Mouse (Mus musculus): Measurements from ENCODE around the gene Tlr8. TPM values are rescaled to one million over a fixed set of nuclear protein-coding genes. Genes with fewer than 3 reads are reported as not detected.
A peak's percentile ranks its signal among the peaks of the same experiment; 100 is the strongest.

Gene Tlr8
- polyA plus RNA-seq, 1 experiment from 2014 or later: 0.17 TPM

DNA sequence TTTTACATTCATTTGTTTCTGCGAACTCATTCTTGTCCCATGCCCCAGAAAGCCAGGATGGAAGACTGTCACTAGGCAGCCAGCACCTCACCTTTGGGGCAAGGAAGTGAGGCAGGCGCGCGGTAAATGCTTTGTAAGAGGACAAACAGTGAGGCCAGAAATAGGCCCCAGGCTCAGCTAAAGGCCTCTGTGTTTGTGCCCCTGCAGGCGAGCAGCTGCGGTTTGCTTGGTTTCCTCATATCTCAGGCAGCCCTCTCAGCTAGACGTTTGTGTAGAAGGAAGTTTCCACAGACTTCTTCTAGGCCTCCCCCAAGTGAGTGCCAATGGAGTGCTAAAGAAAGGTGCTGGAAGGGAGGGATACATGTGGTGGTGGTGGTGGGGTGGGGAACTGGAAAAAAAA, 37.0 kb downstream of the Tlr8 start:
- H3K4me1 ChIP-seq: no peaks in the 10 kb centered on the region
- no peak for ATAC-seq (replicated peaks; ENCODE audit: low FRiP score)
- H3K36me3 ChIP-seq: no peaks in the 10 kb centered on the region
- H3K27ac ChIP-seq: no peak overlapping the region
- no peaks in the 10 kb centered on the region for H3K9me3 ChIP-seq (replicated peaks)
- H3K9ac ChIP-seq: no peak overlapping the region
- no peak overlapping the region for H3K4me2 ChIP-seq
- peaks cover 12% of the 10 kb centered on the region for H3K27me3 ChIP-seq
- WGBS: 82% methylated on average over 7 of the region's 7 CpGs
- H3K4me3 ChIP-seq (replicated peaks): no peak overlapping the region

DNA sequence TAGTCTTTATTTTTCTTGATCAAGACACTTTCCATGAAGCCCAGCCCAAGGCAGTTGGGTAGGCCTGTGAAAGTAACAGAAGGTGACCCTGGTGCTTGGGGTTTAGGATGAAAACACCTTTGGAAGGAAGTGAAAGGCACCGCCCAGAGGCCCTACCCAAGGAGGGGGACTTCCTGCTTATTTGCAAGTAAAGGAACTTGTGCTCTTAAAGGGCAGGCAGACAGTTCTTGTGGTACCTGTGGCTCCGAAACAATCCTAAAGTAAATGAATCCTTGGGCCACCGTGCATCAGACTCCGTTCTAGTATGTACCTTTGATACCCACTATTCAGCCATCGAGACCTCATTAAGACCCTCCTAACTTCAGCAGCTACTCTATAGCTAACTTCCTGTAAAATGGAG, 37.6 kb downstream of the Tlr8 start:
- Histone ChIP-seq H3K27me3 (0 out of 2 replicates have a peak, but pooled peaks cover 7% of the 10 kb centered on the region), H3K27ac (no peak overlapping the region), H3K9ac (no peak overlapping the region), H3K4me3 (replicated peaks) (no peak overlapping the region), H3K4me1 (no peaks in the 10 kb centered on the region), H3K4me2 (no peak overlapping the region), H3K36me3 (no peaks in the 10 kb centered on the region), H3K9me3 (replicated peaks) (no peaks in the 10 kb centered on the region)
- 85% methylated on average over 5 of the region's 5 CpGs for WGBS
- no peak for ATAC-seq (replicated peaks; ENCODE audit: low FRiP score)

DNA sequence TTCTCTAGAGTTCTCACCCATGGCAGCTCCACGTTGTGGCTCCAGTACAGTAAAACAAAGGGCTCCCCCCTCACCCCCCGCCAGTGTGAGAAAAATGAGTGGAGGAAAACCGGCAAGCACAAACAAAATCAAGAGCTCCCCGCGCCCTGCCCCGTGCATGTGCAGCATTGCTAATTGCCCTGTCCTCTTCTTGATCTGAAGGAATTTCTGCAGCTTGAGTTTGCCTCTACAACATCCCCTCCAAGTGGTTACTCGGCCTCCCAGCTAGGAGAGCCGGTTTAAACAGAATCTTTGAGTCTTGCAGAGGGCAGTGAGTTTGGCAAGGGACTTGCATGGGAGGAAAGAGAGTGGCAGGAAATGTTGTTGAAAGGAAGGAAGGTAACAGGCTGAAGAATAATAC, 51.4 kb downstream of the Tlr8 start:
- peaks cover 36% of the 10 kb centered on the region for H3K27me3 ChIP-seq
- no peak overlapping the region for H3K27ac ChIP-seq
- H3K4me2 ChIP-seq: peak overlapping the region; percentile 21; the same call in 1 of the 2 replicates
- no peak overlapping the region for H3K4me3 ChIP-seq (replicated peaks)
- H3K4me1 ChIP-seq: peaks cover 3% of the 10 kb centered on the region; the same call in 1 of the 2 replicates
- peak; percentile 58; the same call in 1 of the 2 replicates for ATAC-seq (replicated peaks; ENCODE audit: low FRiP score)
- H3K9ac ChIP-seq: no peak overlapping the region
- H3K9me3 ChIP-seq (replicated peaks): no peaks in the 10 kb centered on the region
- WGBS: 31% methylated on average over 8 of the region's 8 CpGs
- H3K36me3 ChIP-seq: no peaks in the 10 kb centered on the region

DNA sequence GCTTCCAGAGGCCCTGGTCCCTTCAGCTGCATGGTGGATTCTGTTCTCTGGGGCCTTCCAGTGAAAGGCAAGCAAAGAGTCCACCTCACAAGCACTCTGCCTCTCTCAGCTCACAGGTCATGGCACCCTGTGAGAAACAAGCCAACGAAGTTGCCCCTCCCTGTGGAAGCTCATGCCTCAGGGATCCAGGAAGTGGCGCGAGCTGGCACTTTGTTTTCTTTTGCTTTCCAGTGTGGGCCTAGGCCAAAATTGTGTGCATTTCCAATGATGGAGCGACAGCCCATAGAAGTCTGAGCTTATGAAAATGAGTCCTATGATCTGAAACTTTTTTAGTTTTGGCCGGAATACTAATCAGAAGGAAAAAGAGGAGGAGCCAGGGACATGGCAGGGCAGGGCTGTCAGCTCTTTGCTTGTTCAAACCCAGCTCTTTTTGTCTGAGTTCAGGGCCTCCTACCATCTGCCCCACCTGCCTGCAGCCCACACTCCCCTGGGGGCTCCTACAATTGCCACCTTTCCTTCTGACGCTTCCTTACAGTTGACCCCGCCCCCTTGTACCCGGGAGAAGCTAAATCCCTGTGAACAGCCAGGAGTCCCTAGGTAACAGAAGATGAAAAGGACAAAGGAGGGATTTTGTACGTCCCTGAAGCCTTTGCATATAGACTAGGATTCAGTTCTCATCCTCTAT, 52.1 kb downstream of the Tlr8 start:
- Histone ChIP-seq H3K9ac (no peak overlapping the region), H3K4me3 (replicated peaks) (no peak overlapping the region), H3K4me1 (peaks cover 3% of the 10 kb centered on the region; the same call in 1 of the 2 replicates), H3K27me3 (peaks cover 39% of the 10 kb centered on the region), H3K9me3 (replicated peaks) (no peaks in the 10 kb centered on the region), H3K36me3 (no peaks in the 10 kb centered on the region), H3K4me2 (peak overlapping the region; percentile 21; the same call in 1 of the 2 replicates), H3K27ac (no peak overlapping the region)
- WGBS: 47% methylated on average over 9 of the region's 9 CpGs
- no peak for ATAC-seq (replicated peaks; ENCODE audit: low FRiP score)

DNA sequence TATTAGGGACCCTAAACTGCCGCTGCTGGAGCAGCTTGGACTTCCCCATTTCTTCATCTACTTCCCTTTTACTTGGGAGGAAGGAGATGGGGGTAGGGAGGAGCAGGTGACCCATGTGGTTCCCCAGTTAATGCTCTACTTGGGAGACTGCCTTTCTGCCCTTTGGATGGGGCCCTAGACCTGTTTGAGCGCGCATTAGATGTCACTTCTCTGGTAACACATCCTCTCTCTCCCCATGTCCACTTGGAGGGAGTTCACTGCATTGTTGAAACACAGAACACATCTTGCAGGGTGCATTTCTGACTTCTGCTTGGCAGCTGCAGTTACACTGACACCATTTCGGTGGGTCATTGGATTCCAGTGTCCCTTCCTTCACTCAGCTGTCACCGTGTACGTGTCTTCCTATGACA, 53.8 kb downstream of the Tlr8 start:
- ATAC-seq (replicated peaks; ENCODE audit: low FRiP score): 0 out of 2 replicates have a peak, but pooled peaks have one; percentile 37
- Histone ChIP-seq H3K36me3 (no peaks in the 10 kb centered on the region), H3K9ac (no peak overlapping the region), H3K4me1 (peaks cover 3% of the 10 kb centered on the region; the same call in 1 of the 2 replicates), H3K4me3 (replicated peaks) (no peak overlapping the region), H3K9me3 (replicated peaks) (no peaks in the 10 kb centered on the region), H3K27ac (no peak overlapping the region), H3K27me3 (peaks cover 52% of the 10 kb centered on the region), H3K4me2 (peak overlapping the region; percentile 57)
- WGBS: 46% methylated on average over 6 of the region's 6 CpGs

DNA sequence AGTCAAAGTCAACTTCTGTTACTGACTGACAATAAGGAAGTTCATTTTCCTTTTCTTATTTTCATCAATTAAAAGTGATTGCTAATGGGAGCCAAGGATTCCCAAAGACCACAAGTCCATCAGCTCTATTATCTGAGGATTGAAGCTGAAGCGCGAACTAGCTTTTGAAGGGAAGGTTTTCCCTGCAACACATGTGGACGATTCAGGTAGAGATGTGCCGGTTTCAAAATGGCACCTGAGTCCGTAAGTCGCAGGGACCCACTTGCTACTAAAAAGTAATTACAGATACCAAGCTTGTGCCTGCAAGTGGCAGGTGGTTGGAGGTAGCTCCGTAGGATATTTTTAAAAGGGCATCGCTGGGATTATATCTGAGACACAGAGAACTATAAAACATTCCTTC, 54.3 kb downstream of the Tlr8 start:
- Histone ChIP-seq H3K36me3 (no peaks in the 10 kb centered on the region), H3K4me2 (peak overlapping the region; percentile 57), H3K27me3 (peaks cover 57% of the 10 kb centered on the region), H3K9ac (no peak overlapping the region), H3K27ac (no peak overlapping the region), H3K9me3 (replicated peaks) (no peaks in the 10 kb centered on the region), H3K4me3 (replicated peaks) (peak overlapping the region; percentile 56; the same call in 1 of the 2 replicates), H3K4me1 (peaks cover 3% of the 10 kb centered on the region; the same call in 1 of the 2 replicates)
- no peak for ATAC-seq (replicated peaks; ENCODE audit: low FRiP score)
- 64% methylated on average over 8 of the region's 8 CpGs for WGBS

DNA sequence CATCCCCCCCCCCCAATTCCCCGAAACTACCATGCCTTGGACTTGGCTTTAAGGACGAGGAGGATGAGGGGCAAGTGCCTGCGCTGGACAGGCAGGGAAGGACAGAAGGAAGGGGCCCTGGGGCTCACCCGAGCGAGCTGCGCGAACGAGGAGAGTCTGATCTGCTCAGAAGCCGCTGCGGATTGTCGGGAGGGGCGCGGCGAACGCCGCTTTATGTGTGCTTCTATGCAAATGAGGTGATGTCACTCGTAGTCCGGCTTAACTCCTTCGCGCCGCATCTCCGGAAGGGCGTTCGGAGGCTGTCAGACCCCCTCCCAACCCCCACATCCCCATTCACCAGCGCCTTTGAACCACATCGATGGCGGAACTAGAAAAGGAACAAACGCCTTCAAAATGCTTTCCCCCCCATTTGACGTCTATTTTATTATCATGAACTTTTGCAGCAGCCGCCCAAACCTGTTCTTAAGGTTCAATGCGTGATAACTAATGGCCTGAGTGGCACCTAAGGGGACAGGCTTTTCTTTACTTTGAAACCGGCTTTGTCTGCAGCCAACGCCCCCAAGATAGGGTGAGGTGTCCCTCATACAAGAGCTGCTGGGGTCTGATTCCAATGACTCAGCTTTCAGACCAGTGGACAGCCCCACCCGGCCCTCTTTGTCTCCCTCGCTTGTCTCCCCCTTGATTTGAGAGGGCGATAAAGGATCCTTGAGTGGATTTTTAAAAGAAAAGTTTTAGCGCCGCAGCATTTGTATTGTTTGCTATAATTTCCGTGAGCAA, 55.0 kb downstream of the Tlr8 start, which contains the start of gene Tmsb4x:
Gene Tmsb4x, minus strand, starts transcription at position 338 of the 777 bp plus-strand sequence.
- WGBS: 22% methylated on average over 39 of the region's 39 CpGs
- Histone ChIP-seq H3K27me3 (peaks cover 64% of the 10 kb centered on the region), H3K9ac (peak within 1 kb of the TSS; percentile 56), H3K27ac (peak within 1 kb of the TSS; percentile 82), H3K9me3 (replicated peaks) (no peaks in the 10 kb centered on the region), H3K4me1 (peaks cover 3% of the 10 kb centered on the region; the same call in 1 of the 2 replicates), H3K36me3 (no peaks in the 10 kb centered on the region), H3K4me3 (replicated peaks) (peak within 1 kb of the TSS; percentile 56), H3K4me2 (peak within 1 kb of the TSS; percentile 57)
- peak; percentile 89 for ATAC-seq (replicated peaks; ENCODE audit: low FRiP score)

DNA sequence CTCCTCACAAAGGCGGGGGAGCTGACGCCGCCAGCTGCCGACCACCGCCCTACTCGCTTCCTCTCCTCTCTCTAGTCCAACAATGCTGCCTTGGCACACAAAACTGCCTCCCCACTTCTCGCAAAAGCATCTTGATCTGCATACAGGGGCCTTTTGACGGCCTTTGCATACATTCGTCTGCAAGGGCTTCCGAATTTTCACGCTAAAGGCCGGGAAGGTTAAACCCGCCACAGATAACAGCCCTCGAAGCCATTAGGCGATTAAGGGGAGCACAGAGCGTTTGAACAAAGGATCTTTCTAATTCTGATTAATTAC, 55.7 kb downstream of the Tlr8 start:
- peak overlapping the region; percentile 56 for H3K4me3 ChIP-seq (replicated peaks)
- H3K27me3 ChIP-seq: peaks cover 66% of the 10 kb centered on the region
- WGBS: 21% methylated on average over 16 of the region's 16 CpGs
- peak overlapping the region; percentile 56 for H3K9ac ChIP-seq
- peaks cover 3% of the 10 kb centered on the region; the same call in 1 of the 2 replicates for H3K4me1 ChIP-seq
- H3K36me3 ChIP-seq: no peaks in the 10 kb centered on the region
- H3K4me2 ChIP-seq: peak overlapping the region; percentile 57
- no peak for ATAC-seq (replicated peaks; ENCODE audit: low FRiP score)
- no peaks in the 10 kb centered on the region for H3K9me3 ChIP-seq (replicated peaks)
- H3K27ac ChIP-seq: peak overlapping the region; percentile 82

DNA sequence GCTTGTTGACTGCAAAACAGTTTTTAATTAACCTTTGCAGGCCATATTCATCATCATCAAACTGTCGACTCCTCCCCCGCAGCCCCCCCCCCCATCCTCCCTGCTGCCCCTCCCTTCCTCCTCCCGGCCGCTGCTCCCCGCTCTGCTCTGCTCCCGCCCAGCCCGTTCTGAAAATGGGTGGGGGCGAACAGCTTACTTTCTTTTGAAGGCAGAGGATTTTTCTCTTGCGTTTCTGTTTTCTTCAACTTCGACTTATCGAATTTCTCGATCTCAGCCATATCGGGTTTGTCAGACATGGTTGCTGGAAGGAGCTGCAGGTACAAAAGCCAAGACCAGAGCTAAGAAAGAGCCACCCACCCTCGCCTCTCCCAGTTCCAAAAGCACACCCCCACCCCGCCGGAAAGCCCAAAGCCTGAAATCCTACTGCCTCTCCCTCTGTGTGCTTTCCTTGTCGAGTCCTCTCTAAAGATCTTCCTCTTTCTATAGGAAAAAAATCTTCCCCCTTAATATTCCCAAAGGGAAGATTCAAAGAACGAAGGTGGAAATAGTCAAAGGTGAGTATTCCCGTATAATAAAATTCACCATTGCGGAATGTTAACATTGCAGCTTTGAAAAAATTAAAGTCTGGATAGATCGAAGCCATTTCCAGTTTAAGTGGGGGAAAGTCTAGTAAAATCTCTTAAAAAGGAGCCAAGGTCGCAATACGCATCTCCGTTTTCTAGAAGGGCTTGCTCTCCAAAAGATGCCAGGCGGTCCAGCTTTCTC, 56.2 kb downstream of the Tlr8 start:
- no peak for ATAC-seq (replicated peaks; ENCODE audit: low FRiP score)
- peak overlapping the region; percentile 82 for H3K27ac ChIP-seq
- peak overlapping the region; percentile 56 for H3K9ac ChIP-seq
- peaks cover 66% of the 10 kb centered on the region for H3K27me3 ChIP-seq
- H3K9me3 ChIP-seq (replicated peaks): no peaks in the 10 kb centered on the region
- peak overlapping the region; percentile 56 for H3K4me3 ChIP-seq (replicated peaks)
- H3K4me1 ChIP-seq: peaks cover 3% of the 10 kb centered on the region; the same call in 1 of the 2 replicates
- H3K4me2 ChIP-seq: peak overlapping the region; percentile 57
- no peaks in the 10 kb centered on the region for H3K36me3 ChIP-seq
- 24% methylated on average over 24 of the region's 25 CpGs for WGBS

DNA sequence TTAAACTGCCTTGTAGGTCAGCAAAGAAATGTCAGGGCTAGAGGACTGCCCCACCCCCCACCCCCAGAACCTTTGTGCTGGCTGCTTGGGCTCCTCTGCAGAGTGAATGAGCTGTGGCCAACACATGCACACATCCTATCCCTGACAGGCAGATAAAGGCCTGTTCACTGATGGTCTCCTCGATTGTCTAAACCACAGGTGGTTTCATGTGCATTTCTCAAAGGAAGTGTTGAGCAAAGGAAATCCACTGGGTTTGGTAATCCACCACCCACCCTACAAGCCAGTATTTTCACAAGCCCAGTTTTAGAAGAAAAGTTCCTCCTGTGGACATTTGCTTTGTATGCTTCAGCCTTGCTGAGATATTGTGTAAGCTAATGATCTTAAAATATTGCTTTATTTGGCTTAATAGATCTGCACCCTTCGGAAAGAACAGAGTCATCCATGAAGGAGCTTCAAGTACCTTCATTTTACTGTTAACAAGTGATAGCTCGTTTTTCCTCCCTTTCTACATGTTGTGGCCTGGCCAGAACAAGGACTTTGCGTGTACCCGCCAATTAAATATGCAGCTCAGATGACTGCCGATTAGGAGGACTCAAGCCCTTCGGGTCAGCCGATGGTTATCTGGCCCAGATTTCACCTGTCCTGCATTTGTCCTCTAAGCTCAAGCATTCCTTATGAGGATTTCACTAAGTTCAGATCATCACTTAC, 58.2 kb downstream of the Tlr8 start:
- H3K4me1 ChIP-seq: no peaks in the 10 kb centered on the region
- H3K9ac ChIP-seq: no peak overlapping the region
- no peak overlapping the region for H3K27ac ChIP-seq
- no peak overlapping the region for H3K4me3 ChIP-seq (replicated peaks)
- peaks cover 66% of the 10 kb centered on the region for H3K27me3 ChIP-seq
- H3K36me3 ChIP-seq: no peaks in the 10 kb centered on the region
- no peak for ATAC-seq (replicated peaks; ENCODE audit: low FRiP score)
- H3K9me3 ChIP-seq (replicated peaks): no peaks in the 10 kb centered on the region
- WGBS: 64% methylated on average over 8 of the region's 8 CpGs
- H3K4me2 ChIP-seq: no peak overlapping the region

DNA sequence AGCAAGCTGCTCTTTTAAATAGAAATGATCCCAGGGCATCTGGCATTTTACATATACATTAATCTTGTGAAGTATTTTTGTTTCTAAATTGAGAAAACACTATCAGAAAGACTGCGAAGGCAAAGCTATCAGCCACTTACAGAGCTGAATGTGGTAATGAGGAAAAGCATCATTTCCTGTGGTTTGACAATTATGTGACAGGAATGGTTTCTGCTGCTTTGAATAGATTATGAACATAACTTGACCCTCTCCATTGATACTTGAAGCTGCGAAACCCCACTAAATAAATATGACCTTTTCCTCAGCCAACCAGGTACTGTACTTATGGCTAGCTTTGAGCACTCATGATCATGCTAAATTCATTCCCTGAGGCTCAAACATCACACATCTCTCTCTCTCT, 62.8 kb downstream of the Tlr8 start:
- H3K36me3 ChIP-seq: no peaks in the 10 kb centered on the region
- H3K27ac ChIP-seq: no peak overlapping the region
- no peaks in the 10 kb centered on the region for H3K9me3 ChIP-seq (replicated peaks)
- no peak overlapping the region for H3K4me3 ChIP-seq (replicated peaks)
- no peaks in the 10 kb centered on the region for H3K4me1 ChIP-seq
- 73% methylated on average over 2 of the region's 2 CpGs for WGBS
- no peak overlapping the region for H3K9ac ChIP-seq
- peaks cover 45% of the 10 kb centered on the region; the same call in 1 of the 2 replicates for H3K27me3 ChIP-seq
- ATAC-seq (replicated peaks; ENCODE audit: low FRiP score): no peak
- H3K4me2 ChIP-seq: no peak overlapping the region

Data from kidney, embryonic 15.5 days (tissue).